Mouse (Mus musculus) midbrain, embryonic 10.5 days (tissue): ENCODE measurements around the gene Grwd1. TPM values are rescaled to one million over a fixed set of nuclear protein-coding genes. Genes with fewer than 3 reads are reported as not detected.

Source experiments
- polyA plus RNA-seq: library from polyadenylated mRNA; unstranded; fragments of >200 nt; fragmentation: Nextera tagmentation; extraction: Ambion mirVana; gene quantifications from 2 replicates; pipeline ENCODE4 v1.2.1, GENCODE M21; 2016

The Grwd1 gene
- polyA plus RNA-seq, 1 experiment from 2014 or later, result 119 TPM

Other genes with a start within 250 kb of the Grwd1 start
- gene Fgf21, start 215.5 kb downstream of the Grwd1 start, polyA plus RNA-seq, result not detected in 2 replicates
- gene Fut1, start 213.7 kb downstream of the Grwd1 start, polyA plus RNA-seq, result not detected in 2 replicates
- 0.16 TPM in 1 of 2 replicates, not detected in the other for gene Izumo1, start 209.1 kb downstream of the Grwd1 start, polyA plus RNA-seq
- 4.8 and 5.5 TPM in 2 replicates for gene Rasip1, start 203.5 kb downstream of the Grwd1 start, polyA plus RNA-seq
- 2.1 and 3.3 TPM in 2 replicates for gene Mamstr, start 191.0 kb downstream of the Grwd1 start, polyA plus RNA-seq
- gene Fut2, start 164.6 kb downstream of the Grwd1 start, polyA plus RNA-seq, result 0.05 TPM in 1 of 2 replicates, not detected in the other
- gene Ntn5, start 146.9 kb downstream of the Grwd1 start, polyA plus RNA-seq, result 0.46 and 0.48 TPM in 2 replicates
- 0.32 and 0.34 TPM in 2 replicates for gene Sec1, start 136.5 kb downstream of the Grwd1 start, polyA plus RNA-seq
- 4.6 and 4.9 TPM in 2 replicates for gene Car11, start 131.1 kb downstream of the Grwd1 start, polyA plus RNA-seq
- 2.1 and 2.9 TPM in 2 replicates for gene Dbp, start 125.9 kb downstream of the Grwd1 start, polyA plus RNA-seq
- gene Rpl18, start 115.5 kb downstream of the Grwd1 start, polyA plus RNA-seq, result 965 and 1,116 TPM in 2 replicates
- 32.3 and 32.8 TPM in 2 replicates for gene Sphk2, start 112.9 kb downstream of the Grwd1 start, polyA plus RNA-seq
- 1.7 and 2.0 TPM in 2 replicates for gene Fam83e, start 109.7 kb downstream of the Grwd1 start, polyA plus RNA-seq
- not detected in 2 replicates for gene Spaca4, start 105.1 kb downstream of the Grwd1 start, polyA plus RNA-seq
- 2.3 and 3.3 TPM in 2 replicates for gene Lmtk3, start 47.2 kb downstream of the Grwd1 start, polyA plus RNA-seq
- 1.1 and 1.5 TPM in 2 replicates for gene Sult2b1, start 46.3 kb downstream of the Grwd1 start, polyA plus RNA-seq
- gene Cyth2, start 16.4 kb downstream of the Grwd1 start, polyA plus RNA-seq, result 153 and 183 TPM in 2 replicates
- 0.65 and 0.72 TPM in 2 replicates for gene Kcnj14, start 6.2 kb downstream of the Grwd1 start, polyA plus RNA-seq
- gene Kdelr1, start 41.8 kb upstream of the Grwd1 start, polyA plus RNA-seq, result 36.1 and 39.0 TPM in 2 replicates
- 0.16 and 0.34 TPM in 2 replicates for gene Grin2d, start 47.4 kb upstream of the Grwd1 start, polyA plus RNA-seq
- gene Syngr4, start 65.8 kb upstream of the Grwd1 start, polyA plus RNA-seq, result 1.5 and 1.7 TPM in 2 replicates
- gene Tmem143, start 66.0 kb upstream of the Grwd1 start, polyA plus RNA-seq, result 4.4 and 5.1 TPM in 2 replicates
- gene Emp3, start 90.5 kb upstream of the Grwd1 start, polyA plus RNA-seq, result 17.7 and 28.2 TPM in 2 replicates
- gene Ccdc114, start 93.1 kb upstream of the Grwd1 start, polyA plus RNA-seq, result 4.8 and 5.3 TPM in 2 replicates
- 0.12 and 0.17 TPM in 2 replicates for gene Abcc6, start 199.4 kb upstream of the Grwd1 start, polyA plus RNA-seq
- gene Nomo1, start 202.8 kb upstream of the Grwd1 start, polyA plus RNA-seq, result 29.9 and 31.0 TPM in 2 replicates